Mouse (Mus musculus) forebrain, embryonic 11.5 days (tissue): ENCODE measurements around the gene Loxl4. TPM values are rescaled to one million over a fixed set of nuclear protein-coding genes. Genes with fewer than 3 reads are reported as not detected.

Experiments
- ATAC-seq: fragments of 200-750 bp; cut with Nextera tagmentation; replicated peaks from 2 replicates; pipeline ENCODE4 v1.8.0; 2017; ENCODE audit warnings: moderate TSS enrichment; ENCODE audit not compliant: low FRiP score
- DNase-seq: peaks from one replicate; pipeline ENCODE4 v3.0.0-alpha.2; 2017; ENCODE audit warnings: low spot score
- H3K27ac ChIP-seq: fragments of 300-500 bp; sonication (generic); 2 replicates; pipeline ENCODE4 v1.5.1; 2014; ENCODE audit warnings: low read depth, low read length
- H3K27me3 ChIP-seq: fragments of 300-500 bp; sonication (generic); 2 replicates; pipeline ENCODE4 v1.6.1; 2014; ENCODE audit warnings: mild to moderate bottlenecking, low read length, mixed read lengths; ENCODE audit not compliant: control insufficient read depth, insufficient read depth
- H3K36me3 ChIP-seq: fragments of 300-500 bp; sonication (generic); 2 replicates; pipeline ENCODE4 v1.6.1; 2014; ENCODE audit warnings: mild to moderate bottlenecking, low read length, moderate library complexity, mixed read lengths; ENCODE audit not compliant: control insufficient read depth, insufficient read depth
- H3K4me1 ChIP-seq: fragments of 300-500 bp; sonication (generic); replicated peaks from 2 replicates; pipeline ENCODE4 v1.6.1; 2014; ENCODE audit warnings: low read length, mixed read lengths; ENCODE audit not compliant: control insufficient read depth, insufficient read depth
- H3K4me2 ChIP-seq: fragments of 300-500 bp; sonication (generic); 2 replicates; pipeline ENCODE4 v1.6.1; 2014; ENCODE audit warnings: low read depth, mild to moderate bottlenecking, low read length, moderate library complexity, mixed read lengths; ENCODE audit not compliant: severe bottlenecking
- H3K4me3 ChIP-seq: fragments of 300-500 bp; sonication (generic); 2 replicates; pipeline ENCODE4 v1.5.1; 2014; ENCODE audit warnings: low read depth, low read length
- H3K9ac ChIP-seq: fragments of 300-500 bp; sonication (generic); 2 replicates; pipeline ENCODE4 v1.6.1; 2014; ENCODE audit warnings: low read length
- H3K9me3 ChIP-seq: fragments of 300-500 bp; sonication (generic); 2 replicates; pipeline ENCODE4 v1.6.1; 2016; ENCODE audit warnings: low read length, mixed read lengths; ENCODE audit not compliant: control insufficient read depth
- WGBS: fragments of 180-500 bp; shearing (Covaris S2); extraction: QIAGEN DNeasy Blood & Tissue Kit; methylation state at CpG from one replicate; pipeline ENCODE4 v1.1.7; 2014; 5-methylcytosine and 5-hydroxymethylcytosine counted together
- polyA plus RNA-seq: library from polyadenylated mRNA; unstranded; fragments of >200 nt; fragmentation: Nextera tagmentation; extraction: Ambion mirVana; gene quantifications from 2 replicates; pipeline ENCODE4 v1.2.1, GENCODE M21; 2014

The Loxl4 gene
- polyA plus RNA-seq: 0.12 and 0.20 TPM in 2 replicates

GRCm38 (mm10) chr19:42612654-42613053 is at the start of gene Loxl4:
TSS of gene Loxl4 (minus strand) at chr19:42612813.
- DNase-seq: peak; percentile 58
- peak within 1 kb of the TSS; percentile 35 for H3K9ac ChIP-seq
- H3K4me1 ChIP-seq: no peaks in the 10 kb centered on the region
- peak within 1 kb of the TSS; percentile 26 for H3K4me3 ChIP-seq
- ATAC-seq: no peak
- H3K36me3 ChIP-seq: no peaks in the 10 kb centered on the region
- no peaks in the 10 kb centered on the region for H3K9me3 ChIP-seq
- peaks cover 9% of the 10 kb centered on the region; the same call in 1 of the 2 replicates for H3K27me3 ChIP-seq
- H3K4me2 ChIP-seq: peak within 1 kb of the TSS; percentile 52
- H3K27ac ChIP-seq: no peak within 1 kb of the TSS
- WGBS: 1% methylated on average over 36 of the region's 37 CpGs

- peak; percentile 32 for DNase-seq
- peaks cover 6% of the 10 kb centered on the region for H3K27me3 ChIP-seq
Observed at GRCm38 (mm10) chr19:42661430-42662164, 49.0 kb upstream of the Loxl4 start.

GRCm38 (mm10) chr19:42660244-42660565 is 47.6 kb upstream of the Loxl4 start:
- ATAC-seq (no peak), DNase-seq (peak; percentile 39)
- Histone ChIP-seq H3K9me3 (no peaks in the 10 kb centered on the region), H3K4me2 (no peak overlapping the region), H3K9ac (no peak overlapping the region), H3K4me1 (peaks cover 3% of the 10 kb centered on the region; the same call in 1 of the 2 replicates), H3K4me3 (no peak overlapping the region), H3K27ac (no peak overlapping the region), H3K27me3 (peaks cover 11% of the 10 kb centered on the region), H3K36me3 (no peaks in the 10 kb centered on the region)
- WGBS: 90% methylated on average over 2 of the region's 2 CpGs

More at GRCm38 (mm10) chr19:42661430-42662164, 49.0 kb upstream of the Loxl4 start:
- ATAC-seq: no peak
- Histone ChIP-seq H3K4me2 (no peak overlapping the region), H3K9me3 (no peaks in the 10 kb centered on the region), H3K4me3 (no peak overlapping the region), H3K27ac (no peak overlapping the region), H3K9ac (no peak overlapping the region), H3K36me3 (no peaks in the 10 kb centered on the region), H3K4me1 (peaks cover 3% of the 10 kb centered on the region; the same call in 1 of the 2 replicates)
- 89% methylated on average over 9 of the region's 9 CpGs for WGBS

- Histone ChIP-seq H3K4me2 (0 out of 2 replicates have a peak overlapping the region, but pooled peaks have one; percentile 2), H3K9me3 (no peaks in the 10 kb centered on the region), H3K4me1 (peaks cover 3% of the 10 kb centered on the region; the same call in 1 of the 2 replicates), H3K27ac (no peak overlapping the region), H3K36me3 (no peaks in the 10 kb centered on the region), H3K27me3 (peaks cover 11% of the 10 kb centered on the region), H3K4me3 (no peak overlapping the region), H3K9ac (peak overlapping the region; percentile 4; the same call in 1 of the 2 replicates)
- ATAC-seq (peak; percentile 70), DNase-seq (peak; percentile 55)
- 31% methylated on average over 21 of the region's 21 CpGs for WGBS
Observed at GRCm38 (mm10) chr19:42659354-42660243, 47.0 kb upstream of the Loxl4 start.

- WGBS: 83% methylated on average over 6 of the region's 6 CpGs
- no peak overlapping the region for H3K4me3 ChIP-seq
- peaks cover 11% of the 10 kb centered on the region for H3K27me3 ChIP-seq
Observed at GRCm38 (mm10) chr19:42658435-42659135, 46.0 kb upstream of the Loxl4 start.

GRCm38 (mm10) chr19:42657769-42658168 is 45.2 kb upstream of the Loxl4 start:
- 50% methylated on average over 4 of the region's 4 CpGs for WGBS
- ATAC-seq (no peak), DNase-seq (peak; percentile 46)
- Histone ChIP-seq H3K9ac (no peak overlapping the region), H3K4me2 (no peak overlapping the region), H3K4me1 (peaks cover 3% of the 10 kb centered on the region; the same call in 1 of the 2 replicates), H3K27me3 (peaks cover 8% of the 10 kb centered on the region), H3K27ac (no peak overlapping the region), H3K36me3 (no peaks in the 10 kb centered on the region), H3K4me3 (no peak overlapping the region), H3K9me3 (no peaks in the 10 kb centered on the region)

More at GRCm38 (mm10) chr19:42658435-42659135, 46.0 kb upstream of the Loxl4 start:
- no peak for ATAC-seq
- Histone ChIP-seq H3K9ac (no peak overlapping the region), H3K4me2 (no peak overlapping the region), H3K27ac (no peak overlapping the region), H3K9me3 (no peaks in the 10 kb centered on the region), H3K36me3 (no peaks in the 10 kb centered on the region), H3K4me1 (peaks cover 3% of the 10 kb centered on the region; the same call in 1 of the 2 replicates)
- peak; percentile 24 for DNase-seq

GRCm38 (mm10) chr19:42657306-42657705 is 44.7 kb upstream of the Loxl4 start:
- no peaks in the 10 kb centered on the region for H3K36me3 ChIP-seq
- H3K27me3 ChIP-seq: peaks cover 8% of the 10 kb centered on the region; the same call in 1 of the 2 replicates
- H3K4me3 ChIP-seq: no peak overlapping the region
- H3K4me1 ChIP-seq: peaks cover 3% of the 10 kb centered on the region; the same call in 1 of the 2 replicates
- ATAC-seq (no peak), DNase-seq (peak; percentile 39)
- no peaks in the 10 kb centered on the region for H3K9me3 ChIP-seq
- H3K9ac ChIP-seq: no peak overlapping the region
- no peak overlapping the region for H3K4me2 ChIP-seq
- no peak overlapping the region for H3K27ac ChIP-seq
- WGBS: 88% methylated on average over 2 of the region's 2 CpGs

GRCm38 (mm10) chr19:42655006-42655405 is 42.4 kb upstream of the Loxl4 start:
- Histone ChIP-seq H3K36me3 (no peaks in the 10 kb centered on the region), H3K27me3 (peaks cover 5% of the 10 kb centered on the region; the same call in 1 of the 2 replicates), H3K4me2 (no peak overlapping the region), H3K4me1 (peaks cover 3% of the 10 kb centered on the region; the same call in 1 of the 2 replicates), H3K9me3 (no peaks in the 10 kb centered on the region), H3K9ac (no peak overlapping the region), H3K27ac (no peak overlapping the region), H3K4me3 (no peak overlapping the region)
- 38% methylated on average over 1 of the region's 1 CpGs for WGBS
- DNase-seq (peak; percentile 76), ATAC-seq (0 out of 2 replicates have a peak, but pooled peaks have one; percentile 33)
